ENCODE assay signal across 21 mouse cellular contexts in the genomic region with DNA sequence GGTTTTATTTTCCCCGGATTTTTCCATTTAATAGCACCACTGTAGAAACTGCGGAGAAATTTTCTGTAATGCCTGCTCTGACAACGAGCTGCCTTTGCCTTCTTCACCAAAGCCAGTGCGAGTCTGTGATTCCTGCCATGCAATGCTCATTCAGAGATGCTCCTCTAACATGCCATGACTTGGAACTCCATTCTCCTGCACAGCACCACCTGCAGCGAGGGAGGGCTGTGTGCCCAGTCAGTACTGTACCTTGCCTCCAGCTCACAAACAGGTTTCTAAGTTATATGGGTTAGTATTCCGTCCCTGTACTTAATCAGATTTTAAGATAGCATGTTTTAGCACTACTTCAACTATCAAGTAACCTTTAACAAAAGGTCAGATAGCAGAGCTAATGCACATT. TPM values are rescaled to one million over a fixed set of nuclear protein-coding genes. Genes with fewer than 3 reads are reported as not detected.
A peak's percentile ranks its signal among the peaks of the same experiment; 100 is the strongest.
DNase-seq lines count a peak whose midpoint lies in the region; ATAC-seq lines count a peak whose summit lies in the region.
"Had no signal": no experiment of that assay in that cellular context is flagged by ENCODE, and none has a peak within 500 bp of the region (broad histone marks: within the 10 kb centered on the region; RNA-seq: fewer than 3 reads in every experiment).

No protein-coding gene starts in this region.

- H3K9me3 ChIP-seq in kidney, embryonic 14.5 days (ENCODE audit: control insufficient read depth, low read length), result no peaks in the 10 kb centered on the region
- H3K9me3 ChIP-seq: embryonic facial prominence, embryonic 12.5 days; heart, embryonic 13.5 days had no signal

- no peak for ATAC-seq in kidney, embryonic 14.5 days (ENCODE audit: low FRiP score, low TSS enrichment)
- ATAC-seq: forebrain, embryonic 14.5 days; hindbrain, embryonic 16.5 days; inflammation-experienced regulatory T-cells, adult 6 months; intestine, postnatal 0 days; Patski had no signal

- H3K4me1 ChIP-seq in kidney, embryonic 14.5 days (ENCODE audit: control insufficient read depth, insufficient read depth, low read length), result no peaks in the 10 kb centered on the region
- H3K4me1 ChIP-seq: embryonic facial prominence, embryonic 12.5 days; heart, embryonic 13.5 days had no signal

- peaks cover 91% of the 10 kb centered on the region for H3K36me3 ChIP-seq in kidney, embryonic 14.5 days (ENCODE audit: control insufficient read depth, insufficient read depth, low read length)

- peak; percentile 26 for DNase-seq in cerebellum, adult 11 months
- no peak for DNase-seq in cerebellum, adult 9-11 months
- peak; percentile 63 for DNase-seq in brain, adult 2 months (ENCODE audit: low read depth, low spot score)
- DNase-seq in cerebellum, adult 8-10 months, result peak; percentile 32
- DNase-seq in cerebellum, postnatal 36 days, result peak; percentile 43 to 56
- DNase-seq in T-cell, adult 2 months (ENCODE audit: low spot score), result no peak
- no peak for DNase-seq in frontal cortex, postnatal 14 days (ENCODE audit: low spot score in 2 of 2)
- DNase-seq: adrenal gland, adult 2 months; adrenal gland, postnatal 25 days; gastrocnemius, postnatal 36 days; heart, postnatal 36 days; kidney, adult 8-10 months had no signal

- H3K4me3 ChIP-seq in kidney, embryonic 14.5 days (ENCODE audit: low read length), result no peak overlapping the region
- H3K4me3 ChIP-seq: embryonic facial prominence, embryonic 12.5 days; heart, embryonic 13.5 days had no signal

- no peaks in the 10 kb centered on the region for H3K27me3 ChIP-seq in kidney, embryonic 14.5 days (ENCODE audit: control insufficient read depth, insufficient read depth, low read length)
- H3K27me3 ChIP-seq: CH12.LX; embryonic facial prominence, embryonic 12.5 days; heart, embryonic 13.5 days; Patski had no signal

- 93% methylated on average over 6 of the region's 6 CpGs for WGBS in kidney, embryonic 14.5 days

- no peak overlapping the region for H3K27ac ChIP-seq in kidney, embryonic 14.5 days (ENCODE audit: low read depth, low read length)
- H3K27ac ChIP-seq: embryonic facial prominence, embryonic 12.5 days; heart, embryonic 13.5 days had no signal

- no peak overlapping the region for H3K4me2 ChIP-seq in kidney, embryonic 14.5 days (replicated peaks; ENCODE audit: low read depth, low read length)
- H3K4me2 ChIP-seq: embryonic facial prominence, embryonic 12.5 days; heart, embryonic 13.5 days had no signal

- H3K9ac ChIP-seq in kidney, embryonic 14.5 days (ENCODE audit: low read depth, low read length), result no peak overlapping the region
- H3K9ac ChIP-seq: embryonic facial prominence, embryonic 12.5 days; heart, embryonic 13.5 days had no signal

RNA-seq across cellular contexts. Expression of a gene that starts 12.5 kb away (rescaled TPM):
- polyA plus RNA-seq in kidney, embryonic 14.5 days (2014; fragmentation: Nextera tagmentation; extraction: Ambion mirVana), result 82.2 and 86.8 TPM in 2 replicates

RNA-seq across cellular contexts. Expression of a gene that starts 12.6 kb away (rescaled TPM):
- polyA plus RNA-seq in kidney, embryonic 14.5 days (2014; fragmentation: Nextera tagmentation; extraction: Ambion mirVana), result 1.9 and 2.7 TPM in 2 replicates

RNA-seq across cellular contexts. Expression of a gene that starts 31.5 kb away (rescaled TPM):
- 19.7 and 28.4 TPM in 2 replicates for polyA plus RNA-seq in kidney, embryonic 14.5 days (2014; fragmentation: Nextera tagmentation; extraction: Ambion mirVana)

RNA-seq across cellular contexts. Expression of a gene that starts 48.4 kb away (rescaled TPM):
- polyA plus RNA-seq in kidney, embryonic 14.5 days (2014; fragmentation: Nextera tagmentation; extraction: Ambion mirVana), result 4.8 and 5.1 TPM in 2 replicates

Comparison
In these comparisons a context has a peak if more than half of its experiments do, and no peak if none do; other contexts are left out.
1. DNase-seq: peak in cerebellum, adult 11 months (single experiment), brain, adult 2 months (single experiment), cerebellum, adult 8-10 months (single experiment) and cerebellum, postnatal 36 days (2 of 2); none in cerebellum, adult 9-11 months (single experiment), T-cell, adult 2 months (single experiment) and frontal cortex, postnatal 14 days (0 of 2).